Mouse (Mus musculus): ENCODE measurements at regions not wholly inside any gene's neighbourhood (a gene's known extent, or its start where the extent isn't known, plus 50 kb on each side); places are given as distances from the start of the nearest gene placed in this dataset.

GRCm38 (mm10) chr3:157842872-157843271 is 82.0 kb downstream of the Cth start:
- DNase-seq, result no peak
- intact Hi-C loops (cut with DNase I), result no loop called here

- intact Hi-C loops (cut with DNase I), result no loop called here
- no peak for DNase-seq
Measured at GRCm38 (mm10) chr3:157841164-157841719, 83.6 kb downstream of the Cth start.

DNA sequence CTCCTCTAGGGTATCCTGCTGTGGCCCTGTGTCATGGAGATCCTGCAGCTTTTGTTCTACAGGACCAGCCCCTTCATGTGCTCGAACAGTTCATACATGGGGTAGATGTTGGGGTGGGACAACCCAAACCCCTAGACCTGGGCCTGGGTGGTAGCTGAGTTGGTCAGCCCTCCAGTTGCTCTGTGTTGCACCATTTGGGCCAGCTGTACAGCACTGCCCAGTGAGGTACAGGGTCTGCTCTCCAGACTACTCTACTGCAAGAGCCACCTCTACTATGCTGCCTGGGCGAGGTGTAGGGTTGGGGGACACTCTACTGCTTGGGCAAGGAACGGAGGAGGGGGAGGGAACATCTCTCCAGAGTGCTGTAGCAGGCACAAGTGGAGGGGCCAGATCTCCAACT is 120.6 kb downstream of the Cth start:
- intact Hi-C loops (cut with DNase I), result no loop called here
- DNase-seq, result no peak

DNA sequence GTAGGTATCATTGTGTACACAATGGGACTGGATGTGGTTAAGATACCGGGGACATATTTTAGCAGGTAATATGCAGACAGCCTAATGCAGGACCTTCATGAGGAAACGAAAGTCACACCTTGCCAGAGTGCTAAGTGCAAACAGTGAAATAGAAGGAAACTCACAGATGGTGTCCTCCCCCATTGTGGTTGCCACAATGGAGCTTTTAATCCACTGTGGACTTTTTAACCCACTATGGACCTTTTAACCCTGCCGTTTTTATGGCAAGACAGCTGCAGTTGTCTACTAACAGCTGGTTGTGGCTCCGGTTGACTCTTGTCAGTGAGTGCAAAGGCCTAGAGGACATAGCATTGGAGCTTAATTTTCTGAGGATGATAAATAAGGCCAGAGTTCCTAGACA is 121.5 kb downstream of the Cth start:
- no peak for DNase-seq
- intact Hi-C loops (cut with DNase I), result no loop called here

GRCm38 (mm10) chr3:157787559-157788256 is 137.2 kb downstream of the Cth start:
- intact Hi-C loops (cut with DNase I), result no loop called here
- DNase-seq, result no peak

- intact Hi-C loops (cut with DNase I), result no loop called here
- no peak for DNase-seq
Measured at GRCm38 (mm10) chr3:157781071-157781470, 143.8 kb downstream of the Cth start.

GRCm38 (mm10) chr3:157777779-157778178 is 147.1 kb downstream of the Cth start:
- intact Hi-C loops (cut with DNase I), result no loop called here
- no peak for DNase-seq

GRCm38 (mm10) chr3:157763487-157764199 is 161.2 kb downstream of the Cth start:
- intact Hi-C loops (cut with DNase I), result no loop called here
- DNase-seq, result no peak

DNA sequence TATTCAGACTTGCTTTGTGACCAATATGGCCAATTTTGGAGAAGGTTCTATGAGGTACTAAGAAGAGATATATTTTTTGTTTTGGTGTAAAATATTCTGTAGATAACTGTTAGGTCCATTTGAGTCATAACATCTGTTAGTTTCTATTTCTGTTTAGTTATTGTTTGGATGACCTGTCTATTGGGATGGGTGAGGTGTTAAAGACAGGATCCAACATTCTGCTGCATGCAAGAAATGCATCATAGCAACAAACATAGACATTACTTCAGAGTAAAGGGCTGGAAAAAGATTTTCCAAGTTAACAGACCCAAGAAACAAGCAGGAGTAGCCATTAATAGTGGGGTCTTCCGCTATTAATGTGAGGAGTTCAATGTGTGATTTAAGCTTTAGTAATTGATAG is 165.0 kb downstream of the Cth start:
- no peak for DNase-seq
- intact Hi-C loops (cut with DNase I), result no loop called here

GRCm38 (mm10) chr3:157754826-157755225 is 170.1 kb downstream of the Cth start:
- intact Hi-C loops (cut with DNase I), result no loop called here
- DNase-seq, result no peak

DNA sequence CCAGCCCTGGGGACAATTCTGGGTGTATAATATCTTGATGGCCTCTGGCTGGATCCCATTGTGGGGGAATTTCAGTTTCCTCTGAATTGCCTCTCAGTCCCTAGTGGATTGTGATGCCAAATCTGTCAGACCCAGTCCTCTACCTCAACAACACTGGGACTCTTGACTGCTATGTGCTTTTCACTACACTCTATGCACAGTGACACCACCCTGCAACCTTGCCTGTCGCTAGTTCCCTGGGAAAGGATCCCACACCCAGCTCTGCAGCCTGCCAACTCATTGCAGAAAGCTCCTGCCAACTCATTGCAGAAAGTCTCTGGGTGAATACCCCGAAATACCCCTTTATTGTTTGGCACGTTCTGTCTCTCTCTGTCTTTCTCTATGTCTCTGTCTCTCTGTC is 174.6 kb downstream of the Cth start:
- DNase-seq, result peak; percentile 1
- intact Hi-C loops (cut with DNase I), result no loop called here

DNA sequence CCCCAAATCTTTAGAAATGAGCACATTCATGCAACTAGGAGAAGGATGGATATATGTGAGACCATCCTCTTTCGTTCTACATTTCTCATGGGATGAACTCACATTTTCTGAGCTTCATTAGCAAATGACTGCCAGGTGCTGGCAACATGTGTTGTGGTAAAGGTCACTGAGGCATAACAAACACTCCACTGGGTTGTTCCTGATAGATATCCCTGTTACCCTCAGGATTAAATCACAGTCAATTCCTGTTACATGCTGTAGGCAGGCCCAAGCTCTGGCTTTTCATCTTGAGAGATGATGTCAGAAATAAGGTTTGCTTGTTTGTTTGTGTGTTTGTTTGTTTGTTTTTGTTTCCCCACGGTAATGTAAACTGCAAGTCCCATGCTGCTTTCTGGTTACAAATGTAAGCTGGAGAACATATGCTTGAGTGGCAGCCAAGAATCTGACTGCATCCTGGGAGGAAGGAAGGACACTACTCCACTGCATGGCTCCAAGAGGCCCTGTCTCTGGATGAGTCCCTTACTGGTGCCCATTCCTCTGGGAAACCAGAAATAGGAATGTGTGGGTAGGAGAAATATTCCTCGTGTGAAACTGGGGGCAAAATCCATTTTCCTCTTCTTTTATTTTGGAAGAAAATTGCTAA is 176.4 kb downstream of the Cth start:
- intact Hi-C loops (cut with DNase I), result no loop called here
- peak; percentile 24 for DNase-seq

- no peak for DNase-seq
- intact Hi-C loops (cut with DNase I), result no loop called here
Measured at GRCm38 (mm10) chr3:157743000-157743399, 176.3 kb downstream of the Ptger3 start.

DNA sequence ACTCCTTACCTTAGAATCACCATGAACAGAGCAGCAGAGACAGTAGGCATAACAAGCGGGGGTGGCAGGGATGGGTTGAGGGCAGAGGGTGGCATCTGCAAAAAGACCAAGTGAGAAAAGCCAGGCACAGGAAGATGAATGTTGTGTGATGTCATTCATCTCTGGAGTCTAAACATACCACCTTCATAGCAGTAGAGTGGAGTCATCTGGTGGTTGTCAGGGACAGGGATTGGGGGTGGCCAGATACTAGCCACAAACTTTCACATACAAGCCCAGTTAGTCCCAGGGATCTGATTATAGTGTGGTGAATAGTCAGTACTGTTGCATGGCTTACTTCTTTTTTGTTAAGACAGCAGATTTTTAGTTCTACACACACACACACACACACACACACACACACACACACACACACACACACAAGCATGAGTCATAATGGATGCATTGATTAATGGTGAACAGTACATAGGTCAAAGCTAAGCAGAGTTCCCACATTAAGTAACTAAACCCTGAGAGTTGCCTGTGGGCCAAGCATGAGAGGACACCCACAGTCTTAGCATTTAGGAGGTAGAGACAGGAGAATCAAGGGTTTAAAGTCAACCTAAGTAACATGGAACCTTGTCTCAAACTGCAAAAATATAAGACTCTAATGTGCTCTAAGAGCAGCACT is 173.1 kb downstream of the Ptger3 start:
- no peak for DNase-seq
- intact Hi-C loops (cut with DNase I), result no loop called here

GRCm38 (mm10) chr3:157732136-157732940 is 165.6 kb downstream of the Ptger3 start:
- intact Hi-C loops (cut with DNase I), result no loop called here
- no peak for DNase-seq

GRCm38 (mm10) chr3:157729711-157730367 is 163.1 kb downstream of the Ptger3 start:
- no peak for DNase-seq
- intact Hi-C loops (cut with DNase I), result no loop called here

DNA sequence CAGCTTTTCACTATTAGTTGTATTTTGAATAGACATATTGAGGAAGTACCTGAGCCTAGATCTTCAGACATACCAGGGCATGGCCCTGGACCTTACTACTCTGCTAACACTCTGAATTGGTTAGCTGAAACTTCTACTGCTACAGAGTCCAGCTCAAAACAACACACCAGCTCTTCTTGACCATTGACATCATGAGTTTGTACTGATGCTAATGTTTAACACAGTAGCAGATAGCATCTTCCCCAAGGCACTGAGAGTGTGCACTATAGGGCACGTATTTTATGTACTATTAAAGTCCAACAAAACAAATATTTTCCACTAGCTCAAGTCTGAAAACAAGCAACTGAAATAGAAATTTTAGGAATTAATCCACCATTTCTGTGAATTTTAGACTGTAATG is 157.8 kb downstream of the Ptger3 start:
- intact Hi-C loops (cut with DNase I), result no loop called here
- DNase-seq, result no peak

GRCm38 (mm10) chr3:157723184-157723583 is 156.5 kb downstream of the Ptger3 start:
- DNase-seq, result no peak
- intact Hi-C loops (cut with DNase I), result no loop called here

DNA sequence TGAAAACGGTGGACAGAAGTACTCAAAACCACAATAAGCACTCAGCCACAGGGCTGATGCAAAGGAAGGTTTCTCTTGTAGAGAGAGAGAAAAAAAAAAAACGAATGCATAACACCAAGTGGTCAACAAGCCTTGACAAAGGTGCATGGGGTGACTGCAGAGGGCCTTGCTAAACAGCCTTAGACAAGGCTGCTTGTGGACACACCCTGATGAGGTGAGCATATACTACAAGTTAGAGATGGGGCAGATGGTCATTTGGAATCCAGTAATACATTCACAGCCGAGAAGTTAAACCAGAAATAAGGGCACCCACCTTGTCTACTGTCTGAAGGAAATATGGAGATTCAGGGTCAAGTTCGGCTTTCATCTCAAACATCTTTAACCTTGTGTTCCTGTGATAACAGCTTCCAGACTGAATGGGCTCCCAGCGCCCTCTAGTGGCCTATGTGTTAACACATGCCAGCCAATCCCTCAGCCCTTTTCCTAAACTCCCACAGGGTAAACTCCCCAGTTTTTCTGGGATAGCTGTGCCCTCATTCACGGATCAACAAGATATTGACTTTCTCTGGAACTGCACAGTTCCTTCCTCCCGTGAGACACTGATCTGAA is 150.7 kb downstream of the Ptger3 start:
- peak; percentile 80 for DNase-seq
- intact Hi-C loops (cut with DNase I), result loop anchor here (2.0 kb wide), 1 partner anchor 151 kb away; the partner anchor contains the start of gene Ptger3

All from left cerebral cortex, postnatal 4 days (tissue).